Mouse (Mus musculus) forebrain, embryonic 11.5 days (tissue): Measurements from ENCODE around the gene Lekr1. TPM values are rescaled to one million over a fixed set of nuclear protein-coding genes. Genes with fewer than 3 reads are reported as not detected.

Experiments used
- ATAC-seq: fragments of 200-750 bp; cut with Nextera tagmentation; replicated peaks from 2 replicates; pipeline ENCODE4 v1.8.0; 2017; ENCODE audit warnings: moderate TSS enrichment; ENCODE audit not compliant: low FRiP score
- DNase-seq: peaks from one replicate; pipeline ENCODE4 v3.0.0-alpha.2; 2017; ENCODE audit warnings: low spot score
- H3K27ac ChIP-seq: fragments of 300-500 bp; sonication (generic); 2 replicates; pipeline ENCODE4 v1.5.1; 2014; ENCODE audit warnings: low read depth, low read length
- H3K27me3 ChIP-seq: fragments of 300-500 bp; sonication (generic); 2 replicates; pipeline ENCODE4 v1.6.1; 2014; ENCODE audit warnings: mild to moderate bottlenecking, low read length, mixed read lengths; ENCODE audit not compliant: control insufficient read depth, insufficient read depth
- H3K36me3 ChIP-seq: fragments of 300-500 bp; sonication (generic); 2 replicates; pipeline ENCODE4 v1.6.1; 2014; ENCODE audit warnings: mild to moderate bottlenecking, low read length, moderate library complexity, mixed read lengths; ENCODE audit not compliant: control insufficient read depth, insufficient read depth
- H3K4me1 ChIP-seq: fragments of 300-500 bp; sonication (generic); replicated peaks from 2 replicates; pipeline ENCODE4 v1.6.1; 2014; ENCODE audit warnings: low read length, mixed read lengths; ENCODE audit not compliant: control insufficient read depth, insufficient read depth
- H3K4me2 ChIP-seq: fragments of 300-500 bp; sonication (generic); 2 replicates; pipeline ENCODE4 v1.6.1; 2014; ENCODE audit warnings: low read depth, mild to moderate bottlenecking, low read length, moderate library complexity, mixed read lengths; ENCODE audit not compliant: severe bottlenecking
- H3K4me3 ChIP-seq: fragments of 300-500 bp; sonication (generic); 2 replicates; pipeline ENCODE4 v1.5.1; 2014; ENCODE audit warnings: low read depth, low read length
- H3K9ac ChIP-seq: fragments of 300-500 bp; sonication (generic); 2 replicates; pipeline ENCODE4 v1.6.1; 2014; ENCODE audit warnings: low read length
- H3K9me3 ChIP-seq: fragments of 300-500 bp; sonication (generic); 2 replicates; pipeline ENCODE4 v1.6.1; 2016; ENCODE audit warnings: low read length, mixed read lengths; ENCODE audit not compliant: control insufficient read depth
- WGBS: fragments of 180-500 bp; shearing (Covaris S2); extraction: QIAGEN DNeasy Blood & Tissue Kit; methylation state at CpG from one replicate; pipeline ENCODE4 v1.1.7; 2014; 5-methylcytosine and 5-hydroxymethylcytosine counted together
- polyA plus RNA-seq: library from polyadenylated mRNA; unstranded; fragments of >200 nt; fragmentation: Nextera tagmentation; extraction: Ambion mirVana; gene quantifications from 2 replicates; pipeline ENCODE4 v1.2.1, GENCODE M21; 2014

Lekr1 gene
- polyA plus RNA-seq, 1 experiment from 2014 or later: 6.4 TPM

DNA sequence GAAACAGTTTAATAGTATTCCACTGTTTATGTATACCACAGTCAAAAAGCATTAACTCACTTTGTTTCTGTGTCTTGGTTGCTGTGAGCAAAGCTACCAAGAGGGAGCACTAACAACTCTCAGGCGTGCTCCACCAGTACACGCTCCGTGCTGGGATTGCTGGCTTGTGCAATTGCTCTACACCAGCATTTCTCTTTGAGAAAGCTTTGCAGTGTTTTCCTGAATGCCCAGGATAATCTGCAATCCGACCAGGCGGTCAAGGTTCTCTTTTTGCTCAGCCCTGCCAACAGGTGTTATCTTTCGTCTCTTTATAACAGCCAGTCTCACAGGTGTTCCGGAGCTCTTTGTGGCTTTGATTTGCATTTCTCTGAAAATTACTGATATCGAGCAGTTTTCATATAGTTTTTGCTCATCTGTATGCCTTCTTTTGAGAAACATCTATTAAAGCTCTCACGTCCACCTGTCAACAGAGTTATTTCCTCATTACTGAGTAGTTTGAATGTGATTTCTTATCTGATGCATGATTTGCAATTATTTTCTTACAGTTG lies 36.4 kb upstream of the Lekr1 start:
- Histone ChIP-seq H3K9me3 (no peaks in the 10 kb centered on the region), H3K4me3 (no peak overlapping the region), H3K27me3 (no peaks in the 10 kb centered on the region), H3K27ac (no peak overlapping the region), H3K36me3 (no peaks in the 10 kb centered on the region), H3K4me2 (no peak overlapping the region), H3K9ac (no peak overlapping the region), H3K4me1 (no peaks in the 10 kb centered on the region)
- DNase-seq (no peak), ATAC-seq (no peak)
- WGBS: 87% methylated on average over 9 of the region's 9 CpGs

DNA sequence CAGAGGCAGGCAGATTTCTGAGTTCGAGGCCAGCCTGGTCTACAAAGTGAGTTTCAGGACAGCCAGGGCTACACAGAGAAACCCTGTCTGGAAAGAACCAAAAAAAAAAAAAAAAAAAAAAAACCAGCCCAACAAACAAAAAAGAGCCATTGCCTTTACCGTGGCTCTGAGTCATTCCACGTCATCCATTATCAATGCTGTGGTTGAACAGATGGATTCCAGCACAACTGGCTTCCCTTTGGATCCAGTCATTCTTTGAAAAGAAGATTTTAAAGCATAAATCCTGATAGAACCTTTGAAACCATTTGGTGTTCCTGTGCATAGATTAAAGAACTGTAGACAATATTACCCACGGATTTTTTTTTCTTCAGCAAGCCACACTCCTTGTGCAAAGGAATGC lies 32.4 kb upstream of the Lekr1 start:
- no peak overlapping the region for H3K4me3 ChIP-seq
- no peak overlapping the region for H3K9ac ChIP-seq
- ATAC-seq: no peak
- no peaks in the 10 kb centered on the region for H3K36me3 ChIP-seq
- DNase-seq: no peak
- no peak overlapping the region for H3K4me2 ChIP-seq
- H3K4me1 ChIP-seq: no peaks in the 10 kb centered on the region
- H3K9me3 ChIP-seq: no peaks in the 10 kb centered on the region
- no peaks in the 10 kb centered on the region for H3K27me3 ChIP-seq
- 81% methylated on average over 4 of the region's 4 CpGs for WGBS
- H3K27ac ChIP-seq: no peak overlapping the region

DNA sequence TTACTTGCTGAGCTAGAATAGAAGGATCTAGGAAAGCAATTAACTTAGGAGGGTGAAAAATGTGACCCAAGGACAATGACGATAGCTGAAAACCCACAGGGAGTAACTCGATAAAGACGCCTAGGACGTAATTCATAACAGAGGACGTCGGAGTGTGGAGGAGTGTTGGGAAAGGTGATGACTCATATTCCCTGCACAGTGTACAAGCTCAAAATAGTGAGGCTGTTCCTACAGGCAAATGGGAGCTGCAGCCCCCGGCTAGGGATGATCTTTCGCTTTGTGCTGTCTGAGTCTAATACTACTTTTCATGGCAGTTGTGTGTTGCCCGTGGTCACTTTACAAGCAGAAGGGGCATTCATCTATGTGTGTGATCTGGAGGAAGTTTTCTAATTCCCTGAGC lies 30.0 kb upstream of the Lekr1 start:
- no peaks in the 10 kb centered on the region for H3K27me3 ChIP-seq
- ATAC-seq: no peak
- 63% methylated on average over 9 of the region's 9 CpGs for WGBS
- H3K36me3 ChIP-seq: no peaks in the 10 kb centered on the region
- H3K4me1 ChIP-seq: no peaks in the 10 kb centered on the region
- H3K9me3 ChIP-seq: no peaks in the 10 kb centered on the region
- no peak overlapping the region for H3K9ac ChIP-seq
- no peak overlapping the region for H3K4me3 ChIP-seq
- H3K27ac ChIP-seq: no peak overlapping the region
- no peak overlapping the region for H3K4me2 ChIP-seq
- no peak for DNase-seq

DNA sequence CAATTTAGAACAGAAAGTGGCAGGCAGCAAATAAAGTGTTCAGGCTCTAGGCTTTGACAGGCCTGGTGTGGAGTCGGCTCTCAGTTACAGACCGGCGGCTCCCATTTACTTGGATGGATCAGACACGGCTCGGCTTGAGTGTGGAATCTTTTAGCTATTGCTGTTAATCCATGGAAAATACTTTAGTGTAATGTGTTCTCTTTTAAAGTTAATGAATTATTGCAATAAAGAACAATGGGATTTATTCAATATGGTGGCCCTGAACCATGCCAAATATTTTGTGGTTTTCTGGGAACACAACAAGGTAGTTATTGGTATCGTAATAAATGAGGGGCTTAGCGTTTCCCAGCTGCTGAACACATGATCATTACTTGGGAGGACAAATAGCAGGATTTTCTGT lies 28.7 kb upstream of the Lekr1 start:
- ATAC-seq (no peak), DNase-seq (no peak)
- Histone ChIP-seq H3K4me2 (no peak overlapping the region), H3K27me3 (no peaks in the 10 kb centered on the region), H3K4me1 (no peaks in the 10 kb centered on the region), H3K9me3 (no peaks in the 10 kb centered on the region), H3K36me3 (no peaks in the 10 kb centered on the region), H3K9ac (no peak overlapping the region), H3K4me3 (no peak overlapping the region), H3K27ac (no peak overlapping the region)
- WGBS: 75% methylated on average over 7 of the region's 7 CpGs

DNA sequence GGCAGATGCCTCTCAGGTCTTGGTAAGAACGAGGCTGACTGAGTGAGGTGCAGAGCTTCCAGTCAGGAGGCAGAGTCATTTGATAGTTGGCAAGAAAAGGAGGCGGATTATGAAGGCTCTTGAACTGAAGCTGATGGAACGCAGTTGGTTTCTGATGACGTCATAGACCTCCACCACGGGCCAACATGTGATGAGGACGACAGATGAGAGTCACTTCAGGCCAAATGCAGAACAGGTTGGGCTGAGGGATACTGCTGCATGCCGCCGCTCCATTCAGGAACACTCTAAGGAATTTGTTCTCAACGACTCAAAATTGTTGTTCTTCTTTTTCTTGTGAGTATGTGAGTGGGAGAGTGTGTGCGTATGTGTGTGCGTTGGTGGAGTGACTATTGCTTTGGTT lies 27.1 kb upstream of the Lekr1 start:
- H3K4me1 ChIP-seq: no peaks in the 10 kb centered on the region
- no peaks in the 10 kb centered on the region for H3K9me3 ChIP-seq
- H3K27ac ChIP-seq: no peak overlapping the region
- DNase-seq: no peak
- no peaks in the 10 kb centered on the region for H3K36me3 ChIP-seq
- no peak overlapping the region for H3K4me3 ChIP-seq
- no peaks in the 10 kb centered on the region for H3K27me3 ChIP-seq
- H3K9ac ChIP-seq: no peak overlapping the region
- 89% methylated on average over 11 of the region's 11 CpGs for WGBS
- H3K4me2 ChIP-seq: no peak overlapping the region
- no peak for ATAC-seq

DNA sequence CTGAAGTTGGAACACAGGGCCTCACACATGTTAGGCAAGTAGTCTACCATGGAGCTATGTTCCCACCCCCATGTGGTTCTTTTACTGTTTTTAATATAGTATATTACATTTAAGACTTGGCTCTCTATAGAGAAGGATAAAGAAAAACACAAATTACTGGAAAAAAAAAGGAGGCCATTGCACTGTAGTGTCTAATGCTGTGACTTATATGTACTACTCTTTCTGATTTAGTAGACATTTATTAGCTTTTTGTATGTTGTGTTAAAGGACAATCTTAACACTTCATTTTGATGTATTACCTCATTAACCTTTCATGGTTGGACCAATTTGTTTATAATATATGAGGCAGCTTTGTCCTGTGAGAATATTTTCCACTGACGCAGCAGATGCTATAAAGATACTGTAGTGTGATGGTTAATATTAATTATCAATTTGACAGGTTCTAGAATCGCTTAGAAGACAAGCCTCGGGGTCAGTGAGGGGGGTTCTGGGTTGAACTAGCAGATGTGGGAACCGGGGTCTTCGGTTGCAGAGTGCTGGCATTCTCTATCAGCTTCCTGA lies 26.5 kb upstream of the Lekr1 start:
- no peak for ATAC-seq
- Histone ChIP-seq H3K4me3 (no peak overlapping the region), H3K27me3 (no peaks in the 10 kb centered on the region), H3K36me3 (no peaks in the 10 kb centered on the region), H3K27ac (no peak overlapping the region), H3K4me2 (no peak overlapping the region), H3K4me1 (no peaks in the 10 kb centered on the region), H3K9me3 (no peaks in the 10 kb centered on the region), H3K9ac (no peak overlapping the region)
- DNase-seq: no peak
- 93% methylated on average over 5 of the region's 5 CpGs for WGBS

DNA sequence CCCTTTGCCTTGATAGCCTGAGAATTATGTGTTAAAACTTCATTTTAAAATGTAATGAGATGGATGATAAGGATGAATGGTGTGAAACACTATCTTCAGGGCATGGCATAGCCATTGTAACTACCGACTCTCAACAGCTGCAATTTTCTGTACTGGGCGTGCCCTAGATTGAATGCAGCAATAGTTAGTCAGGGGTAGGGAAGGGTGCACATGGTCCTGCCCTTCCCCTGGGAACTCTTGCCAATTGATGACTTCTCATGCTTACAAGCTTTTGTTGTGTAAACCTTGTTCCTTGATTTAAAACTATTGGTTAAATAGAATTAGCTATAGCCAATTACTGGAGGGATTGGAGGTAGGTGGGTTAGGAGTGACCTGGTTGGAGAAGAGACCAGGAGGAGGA lies 23.1 kb upstream of the Lekr1 start:
- WGBS: 96% methylated on average over 2 of the region's 2 CpGs
- H3K36me3 ChIP-seq: no peaks in the 10 kb centered on the region
- H3K9ac ChIP-seq: no peak overlapping the region
- H3K9me3 ChIP-seq: no peaks in the 10 kb centered on the region
- H3K27ac ChIP-seq: no peak overlapping the region
- H3K4me2 ChIP-seq: no peak overlapping the region
- DNase-seq (no peak), ATAC-seq (no peak)
- H3K4me3 ChIP-seq: no peak overlapping the region
- no peaks in the 10 kb centered on the region for H3K4me1 ChIP-seq
- H3K27me3 ChIP-seq: no peaks in the 10 kb centered on the region; the same call in 1 of the 2 replicates

DNA sequence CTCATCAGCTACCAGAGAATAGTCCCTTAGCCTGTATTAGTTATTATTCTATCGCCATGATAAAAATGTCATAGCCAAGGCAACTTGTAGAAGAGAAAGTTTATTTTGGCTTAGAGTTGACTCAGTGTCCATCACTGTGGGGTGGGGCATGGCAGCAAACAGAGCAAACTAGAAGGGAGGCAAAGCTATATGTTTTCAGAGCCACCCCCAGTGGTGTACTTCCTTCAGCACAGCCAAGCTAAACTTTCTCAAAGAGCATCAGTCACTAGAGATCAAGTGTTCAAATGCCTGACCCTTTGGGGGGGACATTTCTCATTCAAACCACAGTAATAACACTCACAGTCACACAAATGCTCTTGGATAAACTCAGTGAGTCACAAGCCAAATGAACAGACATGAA lies 22.4 kb upstream of the Lekr1 start:
- Histone ChIP-seq H3K27me3 (no peaks in the 10 kb centered on the region; the same call in 1 of the 2 replicates), H3K36me3 (no peaks in the 10 kb centered on the region), H3K4me2 (no peak overlapping the region), H3K4me3 (no peak overlapping the region), H3K9me3 (no peaks in the 10 kb centered on the region), H3K9ac (no peak overlapping the region), H3K27ac (no peak overlapping the region), H3K4me1 (no peaks in the 10 kb centered on the region)
- DNase-seq: no peak
- WGBS: 97% methylated on average over 1 of the region's 1 CpGs
- ATAC-seq: no peak

DNA sequence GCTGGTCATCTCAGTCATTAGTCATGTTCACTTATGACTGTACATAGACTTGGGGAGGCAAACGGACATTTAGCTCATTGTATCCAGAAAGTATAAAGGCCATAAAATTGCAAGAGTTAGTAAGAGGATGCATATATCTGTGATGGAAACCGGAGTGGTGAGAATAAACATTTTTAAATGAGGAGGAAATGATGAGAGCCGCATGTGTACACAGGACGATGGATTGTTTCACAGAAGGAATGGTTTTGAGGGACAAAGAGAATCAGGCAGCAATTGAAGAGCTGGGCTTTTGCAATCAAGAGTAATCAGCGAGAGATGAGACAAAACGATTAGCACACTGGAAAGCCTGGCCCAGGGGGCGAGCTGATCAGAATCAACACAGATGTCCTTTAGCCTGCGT lies 18.4 kb upstream of the Lekr1 start:
- H3K9me3 ChIP-seq: no peaks in the 10 kb centered on the region
- no peaks in the 10 kb centered on the region for H3K36me3 ChIP-seq
- no peak overlapping the region for H3K27ac ChIP-seq
- no peak for ATAC-seq
- WGBS: 84% methylated on average over 8 of the region's 8 CpGs
- no peaks in the 10 kb centered on the region; the same call in 1 of the 2 replicates for H3K27me3 ChIP-seq
- no peak for DNase-seq
- no peak overlapping the region for H3K4me3 ChIP-seq
- H3K9ac ChIP-seq: no peak overlapping the region
- H3K4me1 ChIP-seq: no peaks in the 10 kb centered on the region
- no peak overlapping the region for H3K4me2 ChIP-seq
